Mouse (Mus musculus) embryonic facial prominence, embryonic 10.5 days (tissue): Measurements from ENCODE around the gene Cdk19. TPM values are rescaled to one million over a fixed set of nuclear protein-coding genes. Genes with fewer than 3 reads are reported as not detected.
A peak's percentile ranks its signal among the peaks of the same experiment; 100 is the strongest.
"Not testable (repeated sequence)": the region's sequence is repeated elsewhere in the genome, so short reads cannot be mapped to it uniquely, and the experiment has no call there.

Experiments
- DNase-seq: peaks from one replicate; pipeline ENCODE4 v3.0.0-alpha.2; 2017; ENCODE audit warnings: low spot score
- H3K27ac ChIP-seq: fragments of 300-500 bp; sonication (generic); replicated peaks from 2 replicates; pipeline ENCODE4 v1.5.1; 2016; ENCODE audit warnings: mild to moderate bottlenecking
- H3K27me3 ChIP-seq: fragments of 300-500 bp; sonication (generic); replicated peaks from 2 replicates; pipeline ENCODE4 v1.6.1; 2016; ENCODE audit warnings: low read depth, mild to moderate bottlenecking; ENCODE audit not compliant: poor library complexity, severe bottlenecking
- H3K36me3 ChIP-seq: fragments of 300-500 bp; sonication (generic); replicated peaks from 2 replicates; pipeline ENCODE4 v1.6.1; 2016; ENCODE audit warnings: mild to moderate bottlenecking, moderate library complexity
- H3K4me1 ChIP-seq: fragments of 300-500 bp; sonication (generic); 2 replicates; pipeline ENCODE4 v1.6.1; 2016
- H3K4me3 ChIP-seq: fragments of 300-500 bp; sonication (generic); 2 replicates; pipeline ENCODE4 v1.5.1; 2016; ENCODE audit warnings: mild to moderate bottlenecking, moderate library complexity
- H3K9me3 ChIP-seq: fragments of 300-500 bp; sonication (generic); 2 replicates; pipeline ENCODE4 v1.6.1; 2016; ENCODE audit warnings: mild to moderate bottlenecking
- WGBS: fragments of 180-500 bp; shearing (Covaris S2); methylation state at CpG from one replicate; pipeline ENCODE4 v1.1.7; 2016; 5-methylcytosine and 5-hydroxymethylcytosine counted together
- polyA plus RNA-seq: library from polyadenylated mRNA; unstranded; fragments of >200 nt; fragmentation: Nextera tagmentation; extraction: Ambion mirVana; gene quantifications from 2 replicates; pipeline ENCODE4 v1.2.1, GENCODE M21; 2016

The Cdk19 gene
- polyA plus RNA-seq, 1 experiment from 2014 or later: 7.8 TPM

DNA sequence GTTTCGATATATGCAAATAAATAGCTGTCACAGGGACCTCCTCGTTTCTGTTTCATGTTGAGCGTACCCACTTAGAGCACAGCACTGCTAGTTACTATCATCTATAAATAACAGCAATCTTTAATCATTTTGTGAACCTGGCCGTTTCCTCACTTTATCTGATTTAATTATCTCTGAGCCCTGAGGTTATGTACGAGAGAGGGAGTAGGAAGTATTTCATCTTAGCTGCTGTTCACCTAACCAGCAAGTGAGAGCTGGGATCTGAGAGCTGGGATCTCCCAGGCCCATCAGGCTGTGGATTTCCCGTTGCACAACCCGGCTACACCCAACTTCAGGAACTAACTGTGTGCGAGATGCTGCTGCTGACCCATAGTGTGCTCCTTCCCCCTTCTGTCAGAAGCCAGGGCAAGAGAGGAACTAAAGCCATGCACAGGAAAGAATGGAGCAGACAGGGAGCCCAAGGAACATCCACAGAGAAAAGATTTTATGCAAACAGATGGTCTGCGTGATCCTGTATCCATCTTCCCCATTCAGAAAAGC lies 186.3 kb downstream of the Cdk19 start:
- Histone ChIP-seq H3K27ac (no peak overlapping the region; the same call in 1 of the 2 replicates), H3K4me3 (no peak overlapping the region), H3K4me1 (peaks cover 58% of the 10 kb centered on the region), H3K36me3 (no peaks in the 10 kb centered on the region), H3K27me3 (no peaks in the 10 kb centered on the region; the same call in 1 of the 2 replicates), H3K9me3 (no peaks in the 10 kb centered on the region)
- WGBS: 72% methylated on average over 9 of the region's 9 CpGs
- no peak for DNase-seq

DNA sequence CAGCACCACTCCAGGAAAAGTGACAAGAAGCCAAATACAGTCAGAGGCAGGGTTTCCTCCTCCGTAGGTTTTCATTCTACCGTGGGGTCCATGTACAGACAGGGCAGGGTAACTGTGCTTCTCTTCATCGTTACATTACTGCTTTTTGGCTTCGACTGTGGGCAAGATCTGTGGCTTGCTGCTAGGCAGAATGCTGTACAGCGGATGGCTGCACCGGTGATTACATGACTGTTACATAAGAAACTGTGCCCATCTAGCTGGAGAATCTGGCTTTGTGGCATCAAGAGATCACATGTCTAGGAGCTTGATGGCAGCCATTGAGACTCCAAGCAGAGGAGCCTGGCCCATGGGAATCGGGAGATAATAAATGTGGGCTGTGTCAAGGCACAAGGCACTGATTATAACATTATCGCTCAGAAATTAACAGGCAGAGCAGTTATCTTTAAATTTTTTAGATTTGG lies 187.0 kb downstream of the Cdk19 start:
- no peak for DNase-seq
- Histone ChIP-seq H3K9me3 (0 out of 2 replicates have a peak, but pooled peaks cover 3% of the 10 kb centered on the region), H3K4me1 (peaks cover 53% of the 10 kb centered on the region), H3K36me3 (no peaks in the 10 kb centered on the region), H3K27me3 (no peaks in the 10 kb centered on the region; the same call in 1 of the 2 replicates), H3K27ac (no peak overlapping the region), H3K4me3 (no peak overlapping the region)
- 82% methylated on average over 8 of the region's 8 CpGs for WGBS

DNA sequence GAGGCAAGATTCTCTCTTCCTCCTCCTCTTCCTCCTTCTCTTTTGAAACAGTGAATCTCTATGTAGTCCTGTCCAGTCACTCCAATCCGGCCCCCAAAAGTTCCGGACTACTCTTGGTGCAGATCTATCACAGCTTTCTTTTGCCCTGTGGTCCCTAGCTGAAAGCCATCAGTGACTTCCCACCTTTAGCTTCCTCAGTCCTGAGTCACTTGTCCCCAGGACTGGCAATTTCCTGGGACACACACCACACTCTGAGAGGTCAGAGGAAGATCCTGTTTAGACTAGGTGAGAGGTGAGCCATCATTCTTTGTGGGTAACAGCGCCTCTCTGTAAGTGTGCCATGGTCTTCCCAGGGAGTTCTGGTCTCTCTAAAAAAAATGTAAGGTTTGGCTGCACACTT lies 187.6 kb downstream of the Cdk19 start:
- no peak for DNase-seq
- WGBS: 81% methylated on average over 3 of the region's 3 CpGs
- no peak overlapping the region for H3K4me3 ChIP-seq
- H3K27ac ChIP-seq: peak overlapping the region; percentile 16; the same call in 1 of the 2 replicates
- no peaks in the 10 kb centered on the region for H3K36me3 ChIP-seq
- no peaks in the 10 kb centered on the region; the same call in 1 of the 2 replicates for H3K27me3 ChIP-seq
- H3K4me1 ChIP-seq: peaks cover 46% of the 10 kb centered on the region
- peaks cover 4% of the 10 kb centered on the region; the same call in 1 of the 2 replicates for H3K9me3 ChIP-seq

DNA sequence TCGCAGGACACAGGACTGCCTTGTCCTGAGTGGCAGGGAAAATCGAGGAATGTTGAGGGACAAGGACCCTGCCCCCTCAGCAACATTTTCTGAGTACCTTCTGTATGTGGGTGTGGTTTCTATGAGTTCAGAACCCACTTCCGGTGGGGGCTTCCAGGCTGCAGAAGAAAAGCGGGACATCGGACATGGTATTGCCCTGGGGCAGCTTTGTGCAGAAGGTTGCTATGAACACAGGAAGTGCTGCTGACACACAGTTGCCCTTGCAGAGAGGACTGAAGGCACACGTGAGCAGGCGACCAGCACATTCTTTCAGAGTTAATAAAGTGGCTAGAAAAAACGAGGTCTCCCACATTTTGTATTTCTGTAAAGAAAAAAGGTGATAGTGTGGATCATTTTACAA lies 188.2 kb downstream of the Cdk19 start:
- H3K9me3 ChIP-seq: peaks cover 5% of the 10 kb centered on the region; the same call in 1 of the 2 replicates
- no peaks in the 10 kb centered on the region; the same call in 1 of the 2 replicates for H3K27me3 ChIP-seq
- no peaks in the 10 kb centered on the region for H3K36me3 ChIP-seq
- WGBS: 28% methylated on average over 8 of the region's 8 CpGs
- H3K27ac ChIP-seq: peak overlapping the region; percentile 16; the same call in 1 of the 2 replicates
- peak; percentile 52 for DNase-seq
- H3K4me1 ChIP-seq: peaks cover 41% of the 10 kb centered on the region
- H3K4me3 ChIP-seq: no peak overlapping the region

DNA sequence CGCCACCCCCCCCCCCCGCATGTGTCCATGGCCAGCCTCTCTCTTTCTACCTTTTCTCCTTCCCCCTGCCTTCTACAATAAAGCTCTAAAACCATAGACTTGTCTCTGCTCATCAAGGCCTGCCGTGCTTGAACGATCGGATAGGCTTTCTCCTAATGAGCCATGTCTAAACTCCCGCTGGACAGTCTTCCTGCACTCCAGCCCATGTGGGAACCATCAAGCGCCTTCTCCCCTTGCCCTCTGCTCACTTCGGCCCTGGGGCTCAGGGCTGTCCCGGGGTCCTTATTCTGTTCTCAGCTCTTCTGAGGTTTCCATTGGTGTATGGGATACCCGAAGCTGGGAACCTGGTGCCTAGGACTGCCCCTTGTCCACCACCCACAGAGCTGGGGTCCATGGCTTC lies 189.3 kb downstream of the Cdk19 start:
- Histone ChIP-seq H3K27me3 (no peaks in the 10 kb centered on the region; the same call in 1 of the 2 replicates), H3K4me3 (no peak overlapping the region), H3K9me3 (peaks cover 8% of the 10 kb centered on the region; the same call in 1 of the 2 replicates), H3K36me3 (no peaks in the 10 kb centered on the region), H3K27ac (no peak overlapping the region; the same call in 1 of the 2 replicates), H3K4me1 (peaks cover 30% of the 10 kb centered on the region)
- WGBS: 37% methylated on average over 8 of the region's 10 CpGs
- peak; percentile 40 for DNase-seq

DNA sequence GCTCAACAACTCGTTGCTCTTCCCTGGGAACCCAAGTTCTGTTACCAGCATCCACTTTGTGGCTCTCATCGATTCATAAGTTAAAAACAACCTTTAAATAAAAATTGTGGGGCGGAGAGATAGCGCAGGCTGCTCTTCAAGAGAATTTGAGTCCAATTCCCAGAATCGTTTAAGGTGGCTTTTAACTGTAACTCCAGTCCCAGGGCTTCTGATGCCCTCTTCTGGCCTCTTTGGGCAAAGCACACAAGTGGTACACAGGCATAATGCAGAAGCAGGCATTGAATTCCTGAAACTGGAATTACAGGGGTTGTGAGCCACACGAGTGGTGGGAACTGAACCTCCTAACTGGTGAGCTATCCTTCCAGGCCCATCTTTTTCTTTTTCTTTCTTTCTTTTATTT lies 190.3 kb downstream of the Cdk19 start:
- Histone ChIP-seq H3K4me3 (no peak overlapping the region), H3K27me3 (no peaks in the 10 kb centered on the region; the same call in 1 of the 2 replicates)
- DNase-seq: peak; percentile 68

DNA sequence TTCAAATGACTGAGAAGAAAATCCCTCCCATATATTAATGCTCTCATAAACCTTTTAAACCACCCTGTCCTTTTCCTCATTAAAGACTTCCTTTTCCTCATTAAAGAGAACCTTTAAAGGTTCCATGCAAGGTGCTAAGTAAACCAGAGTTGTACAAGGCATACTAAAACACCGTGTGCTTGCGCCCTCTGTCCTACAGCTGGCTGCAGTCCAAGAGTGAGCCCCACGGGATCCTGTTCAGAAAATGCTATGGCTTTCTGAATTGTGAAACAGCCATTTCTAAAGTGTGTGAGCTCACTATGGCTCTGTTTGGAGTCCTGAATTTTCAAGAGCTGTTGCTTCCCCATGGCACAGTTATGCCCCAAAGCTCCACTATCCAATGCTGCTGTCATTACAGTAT lies 191.3 kb downstream of the Cdk19 start:
- Histone ChIP-seq H3K4me3 (no peak overlapping the region), H3K36me3 (no peaks in the 10 kb centered on the region), H3K9me3 (peaks cover 8% of the 10 kb centered on the region; the same call in 1 of the 2 replicates), H3K27ac (no peak overlapping the region), H3K27me3 (no peaks in the 10 kb centered on the region; the same call in 1 of the 2 replicates), H3K4me1 (peaks cover 24% of the 10 kb centered on the region)
- 89% methylated on average over 3 of the region's 3 CpGs for WGBS
- DNase-seq: no peak

More for the DNA sequence above, 190.3 kb downstream of the Cdk19 start:
- WGBS: 62% methylated on average over 6 of the region's 6 CpGs
- Histone ChIP-seq H3K27ac (no peak overlapping the region), H3K36me3 (no peaks in the 10 kb centered on the region), H3K4me1 (peaks cover 24% of the 10 kb centered on the region), H3K9me3 (peaks cover 8% of the 10 kb centered on the region; the same call in 1 of the 2 replicates)

DNA sequence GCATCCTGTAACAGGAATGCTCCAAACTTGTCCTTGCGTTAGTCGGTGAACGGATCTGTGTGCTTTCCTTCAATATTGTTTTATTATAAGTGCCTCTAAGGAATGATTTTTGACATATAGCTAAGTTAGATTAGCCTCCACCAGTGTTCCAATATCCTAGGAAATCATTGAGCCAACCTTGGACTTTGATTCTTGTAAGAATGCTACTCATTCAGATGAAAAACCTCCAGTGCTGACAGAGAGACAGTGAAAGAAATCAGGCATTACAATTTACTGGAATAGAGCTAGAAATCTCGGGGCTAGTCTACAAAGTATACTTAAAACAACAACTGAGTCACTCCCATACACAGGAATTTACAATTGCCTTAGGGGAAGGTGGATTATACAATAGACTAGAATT lies 193.2 kb downstream of the Cdk19 start:
- whole genome bisulfite sequencing: 94% methylated on average over 4 of the region's 4 CpGs
- H3K27me3 ChIP-seq, H3K36me3 ChIP-seq: not testable (repeated sequence)

More for the DNA sequence above, 193.2 kb downstream of the Cdk19 start:
- H3K9me3 ChIP-seq, H3K27ac ChIP-seq, H3K4me3 ChIP-seq, DNase-seq: not testable (repeated sequence)
- peaks cover 16% of the 10 kb centered on the region for H3K4me1 ChIP-seq

Other genes starting within 250 kb of the Cdk19 start
- 6.0 and 7.8 TPM in 2 replicates for gene Slc16a10, start 197.3 kb upstream of the Cdk19 start, polyA plus RNA-seq
- gene Rpf2, start 92.5 kb upstream of the Cdk19 start, polyA plus RNA-seq: 79.1 and 89.3 TPM in 2 replicates
- gene Gtf3c6, start 81.5 kb upstream of the Cdk19 start, polyA plus RNA-seq: 171 and 172 TPM in 2 replicates
- gene Amd1, start 37.4 kb upstream of the Cdk19 start, polyA plus RNA-seq: 86.8 and 91.6 TPM in 2 replicates
- not detected in 2 replicates for gene Slc22a16, start 230.8 kb downstream of the Cdk19 start, polyA plus RNA-seq